9 mouse cellular contexts compared by ENCODE assay signal in the genomic region with DNA sequence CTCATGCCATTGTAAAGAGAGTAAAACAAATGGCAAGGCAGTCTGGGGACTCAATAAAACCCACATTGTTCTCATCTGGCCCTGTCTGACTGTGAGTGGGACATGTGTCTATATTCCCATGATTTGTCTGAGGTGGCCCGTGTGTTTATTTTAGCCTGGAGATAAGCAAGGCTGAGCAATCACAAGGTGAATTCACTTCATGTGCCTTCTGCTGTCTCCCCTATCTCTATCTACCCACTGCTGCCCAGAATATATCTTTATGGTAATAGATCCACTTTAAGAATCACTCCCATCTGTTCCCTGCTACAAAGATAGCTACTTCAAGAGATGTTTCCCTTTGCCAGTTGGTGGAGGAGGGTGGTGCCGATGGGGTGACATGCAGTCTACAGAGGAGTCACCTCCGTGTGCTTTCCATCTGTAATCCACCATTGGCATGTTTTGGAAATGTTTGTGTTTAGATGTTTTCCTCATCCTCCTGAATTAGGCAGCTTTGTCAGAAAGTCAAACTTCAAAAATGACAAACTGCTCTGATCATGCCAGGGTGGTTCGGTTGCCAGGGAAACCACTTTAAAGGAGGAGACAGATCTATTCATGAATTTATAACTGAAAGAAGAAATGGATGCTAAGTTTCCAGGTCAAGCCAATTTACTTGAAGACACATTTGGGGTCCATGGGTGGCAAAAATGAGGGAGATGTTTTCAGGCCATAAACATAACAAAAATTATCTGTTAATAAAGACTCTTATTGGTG.
DNase-seq lines count a peak whose midpoint lies in the region; ATAC-seq and TF ChIP-seq lines count a peak whose summit lies in the region.
"Had no signal": no experiment of that assay in that cellular context is flagged by ENCODE, and none has a peak within 500 bp of the region (broad histone marks: within the 10 kb centered on the region; RNA-seq: fewer than 3 reads in every experiment).

No protein-coding gene starts in this region.

- TF ChIP-seq CTCF in heart, postnatal 0 days (IDR thresholded peaks at IDR 0.05; ENCODE audit: low read depth): no peak

- no peaks in the 10 kb centered on the region for H3K36me3 ChIP-seq in forebrain, embryonic 15.5 days
- no peaks in the 10 kb centered on the region for H3K36me3 ChIP-seq in forebrain, embryonic 10.5 days (replicated peaks)
- H3K36me3 ChIP-seq in heart, postnatal 0 days (replicated peaks; ENCODE audit: control insufficient read depth, insufficient read depth, low read length): no peaks in the 10 kb centered on the region
- H3K36me3 ChIP-seq: midbrain, embryonic 13.5 days had no signal

- no peaks in the 10 kb centered on the region for H3K9me3 ChIP-seq in forebrain, embryonic 15.5 days
- H3K9me3 ChIP-seq in forebrain, embryonic 10.5 days: no peaks in the 10 kb centered on the region
- H3K9me3 ChIP-seq in heart, postnatal 0 days (replicated peaks; ENCODE audit: control insufficient read depth, low read length): no peaks in the 10 kb centered on the region
- H3K9me3 ChIP-seq: midbrain, embryonic 13.5 days had no signal

- no peak overlapping the region for H3K9ac ChIP-seq in forebrain, embryonic 15.5 days (replicated peaks)
- no peak overlapping the region for H3K9ac ChIP-seq in heart, postnatal 0 days (replicated peaks; ENCODE audit: low read depth, low read length)
- H3K9ac ChIP-seq: midbrain, embryonic 13.5 days had no signal

- peak overlapping the region; percentile 28; the same call in 1 of the 2 replicates for H3K27ac ChIP-seq in forebrain, embryonic 15.5 days (replicated peaks)
- H3K27ac ChIP-seq in forebrain, embryonic 10.5 days: no peak overlapping the region
- peak overlapping the region; percentile 46 for H3K27ac ChIP-seq in heart, postnatal 0 days (ENCODE audit: low read depth)
- H3K27ac ChIP-seq: midbrain, embryonic 13.5 days had no signal

- no peak for DNase-seq in forebrain, embryonic 10.5 days (ENCODE audit: extremely low spot score, low spot score)
- DNase-seq in layer of hippocampus, adult 18-20 months (ENCODE audit: low spot score in 2 of 2): peak; percentile 15 to 50
- DNase-seq in layer of hippocampus, adult 9-10 months (ENCODE audit: low spot score): no peak
- no peak for DNase-seq in heart, postnatal 0 days (ENCODE audit: low spot score)
- DNase-seq in gastrocnemius, postnatal 10 days: no peak

- WGBS in forebrain, embryonic 15.5 days: 65% methylated on average over 4 of the region's 4 CpGs
- 92% methylated on average over 4 of the region's 4 CpGs for WGBS in forebrain, embryonic 10.5 days
- 45% methylated on average over 4 of the region's 4 CpGs for WGBS in heart, postnatal 0 days

- H3K4me2 ChIP-seq in forebrain, embryonic 15.5 days (replicated peaks): no peak overlapping the region
- H3K4me2 ChIP-seq in heart, postnatal 0 days (ENCODE audit: low read depth, low read length): 0 out of 2 replicates have a peak overlapping the region, but pooled peaks have one; percentile 7
- H3K4me2 ChIP-seq: midbrain, embryonic 13.5 days had no signal

- no peak overlapping the region for H3K4me3 ChIP-seq in forebrain, embryonic 15.5 days
- no peak overlapping the region for H3K4me3 ChIP-seq in forebrain, embryonic 10.5 days
- H3K4me3 ChIP-seq in heart, postnatal 0 days (ENCODE audit: low read depth, low read length): no peak overlapping the region
- H3K4me3 ChIP-seq: midbrain, embryonic 13.5 days had no signal

- no peaks in the 10 kb centered on the region for H3K27me3 ChIP-seq in forebrain, embryonic 15.5 days
- no peaks in the 10 kb centered on the region for H3K27me3 ChIP-seq in forebrain, embryonic 10.5 days (ENCODE audit: poor library complexity, severe bottlenecking)
- no peaks in the 10 kb centered on the region for H3K27me3 ChIP-seq in heart, postnatal 0 days (ENCODE audit: control insufficient read depth, insufficient read depth, low read length)
- H3K27me3 ChIP-seq: midbrain, embryonic 13.5 days had no signal

- ATAC-seq in forebrain, embryonic 15.5 days (replicated peaks): peak; percentile 75
- no peak for ATAC-seq in heart, postnatal 0 days (ENCODE audit: insufficient read depth, low read depth)
- peak; percentile 47; the same call in 1 of the 2 replicates for ATAC-seq in megakaryocyte-erythroid progenitor cell, adult 5-6 weeks (replicated peaks; ENCODE audit: low FRiP score, low TSS enrichment, poor library complexity, severe bottlenecking)
- no peak for ATAC-seq in erythroid progenitor cell, adult 5-6 weeks (replicated peaks; ENCODE audit: low FRiP score, poor library complexity, severe bottlenecking)
- ATAC-seq: midbrain, embryonic 13.5 days had no signal

- no peaks in the 10 kb centered on the region for H3K4me1 ChIP-seq in forebrain, embryonic 15.5 days
- no peaks in the 10 kb centered on the region for H3K4me1 ChIP-seq in forebrain, embryonic 10.5 days
- H3K4me1 ChIP-seq in heart, postnatal 0 days (ENCODE audit: control insufficient read depth, insufficient read depth): peaks cover 5% of the 10 kb centered on the region
- H3K4me1 ChIP-seq: midbrain, embryonic 13.5 days had no signal

- TF ChIP-seq EP300 in heart, postnatal 0 days (IDR thresholded peaks at IDR 0.05; ENCODE audit: low read depth): peak; percentile 54; the same call in 1 of the 2 replicates

Comparison
In these comparisons a context has a peak if more than half of its experiments do, and no peak if none do; other contexts are left out.
1. DNase-seq: peak in layer of hippocampus, adult 18-20 months (2 of 2); none in forebrain, embryonic 10.5 days (single experiment), layer of hippocampus, adult 9-10 months (single experiment), heart, postnatal 0 days (single experiment) and gastrocnemius, postnatal 10 days (single experiment).
2. ATAC-seq: peak in forebrain, embryonic 15.5 days (single experiment) and megakaryocyte-erythroid progenitor cell, adult 5-6 weeks (single experiment); none in heart, postnatal 0 days (single experiment) and erythroid progenitor cell, adult 5-6 weeks (single experiment).